Mouse (Mus musculus) left cerebral cortex, postnatal 14 days (tissue): ENCODE results near the gene Ncln. TPM values are rescaled to one million over a fixed set of nuclear protein-coding genes. Genes with fewer than 3 reads are reported as not detected.
A peak's percentile ranks its signal among the peaks of the same experiment; 100 is the strongest.

ENCODE experiments used
- DNase-seq, 2 experiments: peaks; one replicate each; pipeline ENCODE4 v3.0.0; 2021 to 2022; ENCODE audit warnings: low spot score in 2 of 2, mixed read lengths in 1 of 2
- intact Hi-C: fragments of 180-260 bp; cut with DNase I; formaldehyde crosslinking; loops from one replicate; pipeline ENCODE4 v1.15.1; 2025
- total RNA-seq, 2 experiments: library from RNA; stranded (reverse); gene quantifications; 2 replicates each; pipeline ENCODE4 v1.2.3; 2021

The Ncln gene
- total RNA-seq, 2 experiments from 2014 or later = 80.2 to 104 TPM

GRCm38 (mm10) chr10:81495151-81495550, 1.0 kb downstream of the Ncln start:
- intact Hi-C loops = no loop called here
- DNase-seq = peak; percentile 3 to 5

- DNase-seq = peak in 1 of 2 experiments; percentile 6
- intact Hi-C loops = no loop called here
Observed at GRCm38 (mm10) chr10:81494260-81495041, 1.7 kb downstream of the Ncln start.

GRCm38 (mm10) chr10:81493601-81494220, 2.5 kb downstream of the Ncln start:
- peak; percentile 8 to 13 for DNase-seq
- intact Hi-C loops = no loop called here

GRCm38 (mm10) chr10:81492606-81493240, 3.5 kb downstream of the Ncln start:
- intact Hi-C loops = no loop called here
- peak in 1 of 2 experiments; percentile 9 for DNase-seq

GRCm38 (mm10) chr10:81491018-81491417, 5.2 kb downstream of the Ncln start:
- intact Hi-C loops = no loop called here
- DNase-seq = peak in 1 of 2 experiments; percentile 2

- DNase-seq = no peak
- intact Hi-C loops = no loop called here
Observed at GRCm38 (mm10) chr10:81489941-81490340, 6.3 kb downstream of the Ncln start.

- no peak for DNase-seq
- intact Hi-C loops = no loop called here
Observed at GRCm38 (mm10) chr10:81488081-81488480, 8.1 kb downstream of the Ncln start.

GRCm38 (mm10) chr10:81486496-81486895, 9.7 kb downstream of the Ncln start:
- no peak for DNase-seq

GRCm38 (mm10) chr10:81485479-81486018, 10.6 kb downstream of the Ncln start:
- no peak for DNase-seq
- intact Hi-C loops = no loop called here

More at GRCm38 (mm10) chr10:81486496-81486895, 9.7 kb downstream of the Ncln start:
- intact Hi-C loops = no loop called here

GRCm38 (mm10) chr10:81485060-81485449, 11.1 kb downstream of the Ncln start:
- no peak for DNase-seq
- intact Hi-C loops = no loop called here

GRCm38 (mm10) chr10:81484441-81485059, 11.6 kb downstream of the Ncln start:
- DNase-seq = peak in 1 of 2 experiments; percentile 59
- intact Hi-C loops = no loop called here

GRCm38 (mm10) chr10:81483983-81484382, 12.2 kb downstream of the Ncln start:
- intact Hi-C loops = no loop called here
- DNase-seq = peak; percentile 67 to 86

GRCm38 (mm10) chr10:81482533-81482889, 13.7 kb downstream of the Ncln start, which contains the start of gene Celf5:
Celf5 (minus strand) TSS chr10:81482709.
- DNase-seq = peak in 1 of 2 experiments; percentile 77
- intact Hi-C loops = no loop called here

GRCm38 (mm10) chr10:81481605-81482532, 14.3 kb downstream of the Ncln start:
- DNase-seq = no peak
- intact Hi-C loops = no loop called here

GRCm38 (mm10) chr10:81474461-81474860, 21.7 kb downstream of the Ncln start:
- intact Hi-C loops = no loop called here
- DNase-seq = no peak

GRCm38 (mm10) chr10:81473003-81473451, 23.2 kb downstream of the Ncln start:
- peak; percentile 95 to 96 for DNase-seq
- intact Hi-C loops = no loop called here

GRCm38 (mm10) chr10:81472403-81473002, 23.7 kb downstream of the Ncln start:
- intact Hi-C loops = no loop called here
- DNase-seq = no peak

GRCm38 (mm10) chr10:81470454-81470853, 25.7 kb downstream of the Ncln start:
- intact Hi-C loops = no loop called here
- no peak for DNase-seq
